Mouse (Mus musculus) adrenal gland (tissue): ENCODE measurements around the gene Chga.

Experiments used
- intact Hi-C: fragments of 180-260 bp; cut with DNase I; formaldehyde crosslinking; loops from one replicate; pipeline ENCODE4 v1.15.1; 2025

The Chga gene

GRCm38 (mm10) chr12:102597466-102597865 is 42.7 kb downstream of the Chga start:
- intact Hi-C loops: no loop called here

- intact Hi-C loops: no loop called here
Measured at GRCm38 (mm10) chr12:102598535-102598934, 43.8 kb downstream of the Chga start.

- intact Hi-C loops: no loop called here
Measured at GRCm38 (mm10) chr12:102599801-102600200, 45.0 kb downstream of the Chga start.

GRCm38 (mm10) chr12:102600345-102600744 is 45.6 kb downstream of the Chga start:
- intact Hi-C loops: no loop called here

GRCm38 (mm10) chr12:102601847-102602246 is 47.1 kb downstream of the Chga start:
- intact Hi-C loops: no loop called here

GRCm38 (mm10) chr12:102602255-102603041 is 47.7 kb downstream of the Chga start:
- intact Hi-C loops: no loop called here

GRCm38 (mm10) chr12:102605607-102606006 is 50.8 kb downstream of the Chga start:
- intact Hi-C loops: no loop called here

- intact Hi-C loops: no loop called here
Measured at GRCm38 (mm10) chr12:102607066-102607465, 52.3 kb downstream of the Chga start.

- intact Hi-C loops: no loop called here
Measured at GRCm38 (mm10) chr12:102607808-102608517, 53.2 kb downstream of the Chga start.

- intact Hi-C loops: no loop called here
Measured at GRCm38 (mm10) chr12:102610927-102611326, 56.2 kb downstream of the Chga start.

GRCm38 (mm10) chr12:102612431-102612830 is 57.7 kb downstream of the Chga start:
- intact Hi-C loops: no loop called here

GRCm38 (mm10) chr12:102613411-102613810 is 58.6 kb downstream of the Chga start:
- intact Hi-C loops: no loop called here
